Mouse (Mus musculus) brain, embryonic 14.5 days (tissue): ENCODE results near the gene Pde8a.

ENCODE experiments used
- CTCF ChIP-seq: fragments of 200-500 bp; IDR thresholded peaks from 2 replicates; pipeline ENCODE4 v1.5.1; 2012; ENCODE audit warnings: inconsistent platforms, mild to moderate bottlenecking, moderate library complexity, borderline replicate concordance; ENCODE audit not compliant: insufficient read depth, insufficient read length; ENCODE audit errors: extremely low read depth
- POLR2A ChIP-seq: fragments of 200-500 bp; IDR thresholded peaks from 2 replicates; pipeline ENCODE4 v1.6.1; 2012; ENCODE audit warnings: mild to moderate bottlenecking, inconsistent platforms, borderline replicate concordance; ENCODE audit not compliant: poor library complexity, insufficient read depth, insufficient read length, severe bottlenecking; ENCODE audit errors: extremely low read depth

- no peak for TF ChIP-seq CTCF
- TF ChIP-seq POLR2A, result no peak
These were observed 37.1 kb upstream of the Pde8a start for GRCm38 (mm10) chr7:81176187-81176769.
